Mouse (Mus musculus) monocyte, adult 2 months (primary cell): Measurements from ENCODE around the gene Zfp51.
"Not testable (repeated sequence)": the region's sequence is repeated elsewhere in the genome, so short reads cannot be mapped to it uniquely, and the experiment has no call there.

Experiments
- DNase-seq, 2 experiments: peaks; one replicate each; pipeline ENCODE4 v3.0.0; 2022; ENCODE audit warnings: low spot score in 2 of 2, low read depth in 1 of 2

Gene Zfp51

GRCm38 (mm10) chr17:21450138-21450704 lies at the start of gene Zfp51:
Gene Zfp51 (plus strand): TSS chr17:21450374.
- DNase-seq: peak; percentile 80 to 87

GRCm38 (mm10) chr17:21422664-21423599 lies 27.2 kb upstream of the Zfp51 start, which contains the start of gene Zfp54:
Gene Zfp54 (plus strand): TSS chr17:21423227.
- peak; percentile 17 to 21 for DNase-seq

- DNase-seq: not testable (repeated sequence)
Observed at GRCm38 (mm10) chr17:21438806-21439400, 11.3 kb upstream of the Zfp51 start.

GRCm38 (mm10) chr17:21449669-21450068 lies 505 bp upstream of the Zfp51 start:
- peak; percentile 45 to 57 for DNase-seq

GRCm38 (mm10) chr17:21463550-21463949 lies 13.4 kb downstream of the Zfp51 start:
- DNase-seq: no peak

GRCm38 (mm10) chr17:21472032-21472652 lies 22.0 kb downstream of the Zfp51 start:
- no peak for DNase-seq

GRCm38 (mm10) chr17:21472653-21473307 lies 22.6 kb downstream of the Zfp51 start:
- no peak for DNase-seq

GRCm38 (mm10) chr17:21473362-21474190 lies 23.4 kb downstream of the Zfp51 start:
- no peak for DNase-seq

- not testable (repeated sequence) for DNase-seq
Observed at GRCm38 (mm10) chr17:21474729-21475128, 24.6 kb downstream of the Zfp51 start.

- not testable (repeated sequence) for DNase-seq
Observed at GRCm38 (mm10) chr17:21475290-21475689, 25.1 kb downstream of the Zfp51 start.

GRCm38 (mm10) chr17:21476351-21476750 lies 26.2 kb downstream of the Zfp51 start:
- DNase-seq: not testable (repeated sequence)

- not testable (repeated sequence) for DNase-seq
Observed at GRCm38 (mm10) chr17:21478103-21478777, 28.1 kb downstream of the Zfp51 start.

GRCm38 (mm10) chr17:21488760-21489499 lies 38.8 kb downstream of the Zfp51 start, which contains the start of gene Zfp53:
Gene Zfp53 (plus strand): TSS chr17:21488998.
- peak; percentile 80 to 82 for DNase-seq

GRCm38 (mm10) chr17:21489500-21490001 lies 39.4 kb downstream of the Zfp51 start:
- DNase-seq: no peak

- no peak for DNase-seq
Observed at GRCm38 (mm10) chr17:21501365-21501764, 51.2 kb downstream of the Zfp51 start.

GRCm38 (mm10) chr17:21504524-21504923 lies 54.4 kb downstream of the Zfp51 start:
- no peak for DNase-seq

- no peak for DNase-seq
Observed at GRCm38 (mm10) chr17:21506258-21506657, 56.1 kb downstream of the Zfp51 start.

GRCm38 (mm10) chr17:21509756-21510155 lies 59.6 kb downstream of the Zfp51 start:
- no peak for DNase-seq
